Mouse (Mus musculus) embryo, embryonic 10 days (tissue): Measurements from ENCODE around the gene Olfr575.

Experiments
- DNase-seq: peaks from one replicate; pipeline ENCODE4 v3.0.0-alpha.2; 2015; ENCODE audit warnings: low spot score

Gene Olfr575

GRCm38 (mm10) chr7:102958593-102958992 lies at the start of gene Olfr575:
Gene Olfr575, minus strand, starts transcription at chr7:102958775.
- DNase-seq: no peak

- no peak for DNase-seq
Observed at GRCm38 (mm10) chr7:102989224-102989623, 30.6 kb upstream of the Olfr575 start, which contains the start of gene Olfr578. Gene Olfr578, minus strand, starts transcription at chr7:102989324.

GRCm38 (mm10) chr7:102975843-102976242 lies 17.3 kb upstream of the Olfr575 start, which contains the start of gene Olfr577:
Gene Olfr577, minus strand, starts transcription at chr7:102975943.
- DNase-seq: no peak

GRCm38 (mm10) chr7:102974399-102974798 lies 15.8 kb upstream of the Olfr575 start:
- no peak for DNase-seq

- DNase-seq: no peak
Observed at GRCm38 (mm10) chr7:102962360-102962759, 3.8 kb upstream of the Olfr575 start, which contains the start of gene Olfr576. Gene Olfr576, plus strand, starts transcription at chr7:102962660.

GRCm38 (mm10) chr7:102958137-102958536 lies 438 bp downstream of the Olfr575 start:
- DNase-seq: no peak

- no peak for DNase-seq
Observed at GRCm38 (mm10) chr7:102950732-102951131, 7.8 kb downstream of the Olfr575 start.

- no peak for DNase-seq
Observed at GRCm38 (mm10) chr7:102948167-102948566, 10.4 kb downstream of the Olfr575 start, which contains the start of gene Olfr574. Gene Olfr574, plus strand, starts transcription at chr7:102948467.

- no peak for DNase-seq
Observed at GRCm38 (mm10) chr7:102943417-102943816, 15.2 kb downstream of the Olfr575 start.

- no peak for DNase-seq
Observed at GRCm38 (mm10) chr7:102942475-102942874, 16.1 kb downstream of the Olfr575 start, which contains the start of gene Olfr573-ps1. Gene Olfr573-ps1, minus strand, starts transcription at chr7:102942575.

GRCm38 (mm10) chr7:102927105-102927504 lies 31.5 kb downstream of the Olfr575 start:
- DNase-seq: no peak

- DNase-seq: no peak
Observed at GRCm38 (mm10) chr7:102924109-102924508, 34.5 kb downstream of the Olfr575 start, which contains the start of gene Olfr572. Gene Olfr572, plus strand, starts transcription at chr7:102924409.

- peak; percentile 76 for DNase-seq
Observed at GRCm38 (mm10) chr7:102919632-102920031, 38.9 kb downstream of the Olfr575 start.

- DNase-seq: no peak
Observed at GRCm38 (mm10) chr7:102917032-102917875, 41.3 kb downstream of the Olfr575 start, which contains the start of gene Olfr571. Gene Olfr571, minus strand, starts transcription at chr7:102917536.

GRCm38 (mm10) chr7:102916405-102916804 lies 42.2 kb downstream of the Olfr575 start:
- no peak for DNase-seq

- no peak for DNase-seq
Observed at GRCm38 (mm10) chr7:102915261-102915660, 43.3 kb downstream of the Olfr575 start.
